Mouse (Mus musculus) stomach, postnatal 0 days (tissue): ENCODE data around the gene Ccdc188. TPM values are rescaled to one million over a fixed set of nuclear protein-coding genes. Genes with fewer than 3 reads are reported as not detected.

Experiments used
- ATAC-seq: fragments of 200-750 bp; cut with Nextera tagmentation; 2 replicates; pipeline ENCODE4 v1.8.0; 2017; ENCODE audit not compliant: low FRiP score, low TSS enrichment
- DNase-seq: peaks from one replicate; pipeline ENCODE4 v3.0.0-alpha.2; 2016; ENCODE audit warnings: low spot score
- H3K27ac ChIP-seq: fragments of 300-500 bp; sonication (generic); replicated peaks from 2 replicates; pipeline ENCODE4 v1.5.1; 2014; ENCODE audit warnings: mild to moderate bottlenecking, control low read depth
- H3K27me3 ChIP-seq: fragments of 300-500 bp; sonication (generic); 2 replicates; pipeline ENCODE4 v1.6.1; 2014; ENCODE audit warnings: low read length; ENCODE audit not compliant: control insufficient read depth, insufficient read depth
- H3K36me3 ChIP-seq: fragments of 300-500 bp; sonication (generic); 2 replicates; pipeline ENCODE4 v1.6.1; 2014; ENCODE audit warnings: low read length, mixed read lengths; ENCODE audit not compliant: control insufficient read depth, insufficient read depth
- H3K4me1 ChIP-seq: fragments of 300-500 bp; sonication (generic); replicated peaks from 2 replicates; pipeline ENCODE4 v1.6.1; 2014; ENCODE audit warnings: antibody characterized with exemption; ENCODE audit not compliant: control insufficient read depth, insufficient read depth
- H3K4me2 ChIP-seq: fragments of 300-500 bp; sonication (generic); replicated peaks from 2 replicates; pipeline ENCODE4 v1.6.1; 2014; ENCODE audit warnings: low read depth, mild to moderate bottlenecking, control low read depth, moderate library complexity
- H3K4me3 ChIP-seq: fragments of 300-500 bp; sonication (generic); 2 replicates; pipeline ENCODE4 v1.5.1; 2014; ENCODE audit warnings: low read depth, low read length, control low read depth
- H3K9ac ChIP-seq: fragments of 300-500 bp; sonication (generic); 2 replicates; pipeline ENCODE4 v1.6.1; 2014; ENCODE audit warnings: mild to moderate bottlenecking, low read length, control low read depth, mixed read lengths
- H3K9me3 ChIP-seq: fragments of 300-500 bp; sonication (generic); 2 replicates; pipeline ENCODE4 v1.6.1; 2016; ENCODE audit warnings: low read length; ENCODE audit not compliant: control insufficient read depth
- CTCF ChIP-seq: IDR thresholded peaks from 2 replicates; pipeline ENCODE4 v1.5.1; 2016; ENCODE audit warnings: antibody characterized with exemption, low read depth, mild to moderate bottlenecking, moderate library complexity
- EP300 ChIP-seq: optimal IDR thresholded peaks from 2 replicates; pipeline ENCODE3; 2016; ENCODE audit warnings: antibody characterized with exemption
- WGBS: fragments of 180-500 bp; shearing (Covaris S2); extraction: QIAGEN DNeasy Blood & Tissue Kit; methylation state at CpG from one replicate; pipeline ENCODE4 v1.1.7; 2014; 5-methylcytosine and 5-hydroxymethylcytosine counted together
- polyA plus RNA-seq: library from polyadenylated mRNA; unstranded; fragments of >200 nt; fragmentation: Nextera tagmentation; extraction: Ambion mirVana; gene quantifications from 2 replicates; pipeline ENCODE4 v1.2.1, GENCODE M21; 2015

The Ccdc188 gene
- polyA plus RNA-seq, 1 experiment from 2014 or later = not detected

DNA sequence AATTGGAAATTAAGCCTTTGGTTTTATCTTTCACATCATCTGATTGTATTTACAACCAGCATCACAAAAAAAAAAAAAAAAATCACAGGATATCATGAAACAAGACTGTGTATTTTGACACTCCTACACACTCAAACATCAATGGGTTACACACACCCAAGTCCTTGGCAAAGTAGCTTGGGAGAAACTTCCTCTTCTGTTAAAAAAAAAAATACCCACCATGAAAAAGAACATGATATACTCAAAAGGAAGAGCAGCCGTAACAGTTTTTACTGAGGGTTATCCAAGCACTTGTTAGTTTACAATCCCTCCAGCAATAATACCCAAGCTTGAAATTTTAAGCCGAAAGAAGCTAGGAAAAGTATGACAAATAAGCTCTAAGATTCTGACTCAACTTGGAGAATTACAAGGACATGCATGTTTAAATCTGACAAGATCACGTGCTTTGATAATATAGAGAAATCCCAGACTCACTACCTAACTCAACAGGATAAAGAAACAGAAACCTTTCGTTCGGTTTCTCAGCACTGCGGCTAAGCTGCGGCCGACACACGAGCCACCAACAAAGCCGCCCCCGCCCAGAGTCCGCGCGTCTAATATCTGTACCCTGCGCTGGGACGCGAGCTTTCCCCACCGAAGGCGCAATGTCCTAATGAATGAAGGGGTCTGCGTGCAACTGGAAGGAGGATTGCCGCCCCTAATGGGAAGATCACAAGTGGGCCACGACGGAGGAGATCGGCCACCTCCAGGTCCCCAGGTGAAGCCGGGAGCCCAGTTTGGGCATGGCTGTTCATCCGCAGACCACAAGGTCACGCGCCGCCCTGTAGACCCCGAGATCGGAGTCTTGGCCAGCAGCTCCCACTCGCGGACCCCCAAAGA, 30.1 kb downstream of the Ccdc188 start:
- TF ChIP-seq CTCF = no peak
- no peak for TF ChIP-seq EP300
- Histone ChIP-seq H3K9me3 (no peaks in the 10 kb centered on the region), H3K36me3 (peaks cover 11% of the 10 kb centered on the region), H3K4me2 (peak overlapping the region; percentile 77), H3K4me3 (peak overlapping the region; percentile 93), H3K27me3 (no peaks in the 10 kb centered on the region), H3K9ac (peak overlapping the region; percentile 83), H3K4me1 (0 out of 2 replicates have a peak, but pooled peaks cover 5% of the 10 kb centered on the region), H3K27ac (peak overlapping the region; percentile 84)
- peak; percentile 0; the same call in 1 of the 2 replicates for ATAC-seq
- DNase-seq = peak; percentile 53
- WGBS = under 1% methylated on average over 33 of the region's 33 CpGs

DNA sequence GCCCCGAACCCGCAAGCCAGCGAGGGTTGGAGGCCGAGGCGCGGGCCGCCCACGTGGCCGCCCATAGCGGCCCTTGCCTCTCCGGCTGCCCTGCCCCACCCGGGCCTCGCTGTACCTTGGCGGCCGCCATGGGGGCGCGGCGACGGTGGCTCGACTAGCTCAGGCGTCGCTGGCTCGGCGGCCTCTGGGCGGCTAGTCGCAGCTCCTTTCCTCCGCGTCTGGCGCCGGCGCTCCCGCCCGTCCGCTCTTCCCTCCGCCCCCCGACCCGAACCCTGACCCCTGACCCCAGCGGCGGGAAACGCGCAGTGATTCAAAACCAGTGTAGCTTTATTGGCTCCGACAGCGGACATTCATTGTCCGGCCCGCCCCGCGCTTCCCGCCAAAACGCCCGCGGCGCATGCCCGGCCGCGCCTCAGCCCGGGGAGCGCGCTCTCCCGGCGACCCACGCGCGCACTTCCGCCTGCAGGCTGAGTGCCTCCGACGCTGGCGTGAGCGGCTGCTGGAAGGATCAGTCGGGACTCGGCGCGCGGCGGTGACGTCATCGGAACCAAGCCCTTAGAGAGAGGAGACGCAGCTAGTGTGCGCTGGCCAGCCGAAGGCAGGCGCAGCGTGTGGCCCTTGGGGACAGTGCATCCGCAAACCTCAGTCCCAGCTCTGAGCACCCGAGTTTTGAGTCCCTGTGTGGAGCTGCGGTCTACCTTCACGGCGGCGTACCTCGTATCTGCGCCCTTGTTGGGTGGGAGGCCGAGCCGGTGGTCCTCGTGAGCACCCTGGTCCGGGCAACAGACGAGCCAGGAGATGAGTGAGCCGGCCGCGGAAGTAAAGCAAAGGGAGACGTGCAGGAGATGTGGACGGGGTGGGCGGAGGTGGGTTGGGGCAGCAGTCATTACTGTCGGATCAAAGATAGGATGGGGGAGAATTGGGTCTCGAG, 31.0 kb downstream of the Ccdc188 start, which contains the start of the genes Trmt2a and Ranbp1:
Gene Trmt2a, plus strand, starts transcription at position 247 of the 931 bp plus-strand sequence.
Gene Ranbp1, minus strand, starts transcription at position 300 of the 931 bp plus-strand sequence.
- under 1% methylated on average over 99 of the region's 102 CpGs for WGBS
- ATAC-seq = peak; percentile 97
- no peaks in the 10 kb centered on the region for H3K9me3 ChIP-seq
- H3K9ac ChIP-seq = peak within 1 kb of the TSS; percentile 83
- 0 out of 2 replicates have a peak, but pooled peaks cover 5% of the 10 kb centered on the region for H3K4me1 ChIP-seq
- peak; percentile 100 for DNase-seq
- peak within 1 kb of the TSS; percentile 93 for H3K4me3 ChIP-seq
- H3K27ac ChIP-seq = peak within 1 kb of the TSS; percentile 87
- TF ChIP-seq EP300 (no peak), CTCF (no peak)
- peak within 1 kb of the TSS; percentile 87 for H3K4me2 ChIP-seq
- H3K27me3 ChIP-seq = no peaks in the 10 kb centered on the region
- H3K36me3 ChIP-seq = peaks cover 14% of the 10 kb centered on the region; the same call in 1 of the 2 replicates

DNA sequence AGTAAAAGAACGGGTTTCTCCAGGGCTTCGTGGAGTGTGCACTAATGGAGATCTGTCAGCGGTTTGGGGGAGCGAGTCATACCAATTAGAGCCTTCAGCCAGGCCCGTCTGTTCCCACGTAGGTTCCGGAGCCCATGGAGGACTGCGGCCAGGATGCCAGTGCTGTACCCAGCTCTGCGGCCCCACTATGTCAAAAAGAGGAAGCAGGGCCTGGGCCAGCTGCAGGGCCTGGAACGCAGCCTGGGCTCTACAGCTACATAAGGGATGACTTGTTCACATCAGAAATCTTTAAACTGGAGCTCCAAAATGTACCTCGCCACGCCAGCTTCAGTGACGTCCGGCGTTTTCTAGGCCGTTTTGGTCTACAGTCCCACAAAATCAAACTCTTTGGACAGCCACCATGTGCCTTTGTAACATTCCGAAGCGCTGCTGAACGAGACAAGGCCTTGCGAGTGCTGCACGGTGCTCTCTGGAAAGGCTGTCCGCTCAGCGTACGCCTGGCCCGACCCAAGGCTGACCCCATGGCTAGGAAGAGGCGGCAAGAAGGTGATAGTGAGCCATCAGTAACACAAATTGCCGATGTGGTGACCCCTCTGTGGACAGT, 31.8 kb downstream of the Ccdc188 start:
- H3K27ac ChIP-seq = peak overlapping the region; percentile 87
- H3K36me3 ChIP-seq = peaks cover 14% of the 10 kb centered on the region; the same call in 1 of the 2 replicates
- H3K27me3 ChIP-seq = no peaks in the 10 kb centered on the region
- no peaks in the 10 kb centered on the region for H3K9me3 ChIP-seq
- 1% methylated on average over 27 of the region's 27 CpGs for WGBS
- peak overlapping the region; percentile 93 for H3K4me3 ChIP-seq
- H3K9ac ChIP-seq = peak overlapping the region; percentile 82
- TF ChIP-seq EP300 (no peak), CTCF (no peak)
- ATAC-seq (0 out of 2 replicates have a peak, but pooled peaks have one; percentile 6), DNase-seq (peak; percentile 49)
- peak overlapping the region; percentile 87 for H3K4me2 ChIP-seq
- 0 out of 2 replicates have a peak, but pooled peaks cover 5% of the 10 kb centered on the region for H3K4me1 ChIP-seq

DNA sequence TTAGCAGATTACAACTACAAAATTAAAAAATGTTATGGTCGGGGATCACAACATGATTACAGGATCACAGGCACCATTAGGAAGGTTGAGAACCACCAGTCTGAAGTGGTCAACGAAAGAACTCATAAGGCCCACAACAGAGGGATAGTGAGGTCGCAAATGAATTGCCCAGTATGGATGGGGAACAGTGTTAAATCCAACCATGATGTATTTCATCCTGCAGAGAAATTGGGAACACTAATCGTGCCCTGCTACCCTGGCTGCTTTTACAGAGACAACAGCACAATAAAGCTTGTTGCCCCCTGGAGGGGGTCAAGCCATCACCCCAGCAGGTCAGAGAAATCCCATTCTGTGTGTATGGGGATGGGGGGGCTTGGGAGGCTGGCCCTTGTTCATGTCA, 32.6 kb downstream of the Ccdc188 start:
- TF ChIP-seq EP300 (no peak), CTCF (no peak)
- Histone ChIP-seq H3K27ac (no peak overlapping the region), H3K9ac (peak overlapping the region; percentile 82; the same call in 1 of the 2 replicates), H3K4me1 (0 out of 2 replicates have a peak, but pooled peaks cover 5% of the 10 kb centered on the region), H3K4me2 (peak overlapping the region; percentile 87), H3K27me3 (no peaks in the 10 kb centered on the region), H3K4me3 (no peak overlapping the region), H3K9me3 (no peaks in the 10 kb centered on the region), H3K36me3 (peaks cover 12% of the 10 kb centered on the region; the same call in 1 of the 2 replicates)
- DNase-seq = no peak
- no peak for ATAC-seq
- 55% methylated on average over 4 of the region's 4 CpGs for WGBS
